Mouse (Mus musculus) left cerebral cortex, adult 2 months (tissue): ENCODE results near the gene Rpl9-ps1. TPM values are rescaled to one million over a fixed set of nuclear protein-coding genes. Genes with fewer than 3 reads are reported as not detected.

ENCODE experiments used
- DNase-seq, 2 experiments: peaks; one replicate each; pipeline ENCODE4 v3.0.0; 2021 to 2022; ENCODE audit warnings: low spot score in 2 of 2, mixed read lengths in 1 of 2; ENCODE audit errors: extremely low spot score in 1 of 2
- H3K27ac ChIP-seq: fragments of 200-600 bp; 2 replicates; pipeline ENCODE4 v1.8.1; 2022
- H3K4me3 ChIP-seq: fragments of 200-600 bp; 2 replicates; pipeline ENCODE4 v1.8.1; 2022
- CTCF ChIP-seq: fragments of 200-600 bp; IDR thresholded peaks from 2 replicates; pipeline ENCODE4 v1.8.1; 2022; ENCODE audit warnings: antibody characterized with exemption, mild to moderate bottlenecking, moderate library complexity
- intact Hi-C: fragments of 180-260 bp; cut with DNase I; formaldehyde crosslinking; loops from one replicate; pipeline ENCODE4 v1.15.1; 2025
- total RNA-seq, 2 experiments: library from RNA; stranded (reverse); gene quantifications; 2 replicates each; pipeline ENCODE4 v1.2.3; 2021

Gene Rpl9-ps1
- total RNA-seq, 2 experiments from 2014 or later: not detected

- H3K4me3 ChIP-seq: no peak overlapping the region
- DNase-seq: no peak
- no peak for TF ChIP-seq CTCF
- intact Hi-C loops: no loop called here
- H3K27ac ChIP-seq: no peak overlapping the region
Measured at GRCm38 (mm10) chr11:83616586-83616985, 28.8 kb downstream of the Rpl9-ps1 start.

- DNase-seq: no peak
- no peak overlapping the region for H3K4me3 ChIP-seq
- no peak overlapping the region for H3K27ac ChIP-seq
- TF ChIP-seq CTCF: no peak
- intact Hi-C loops: no loop called here
Measured at GRCm38 (mm10) chr11:83610900-83611299, 34.5 kb downstream of the Rpl9-ps1 start.

- TF ChIP-seq CTCF: no peak
- Histone ChIP-seq H3K27ac (no peak overlapping the region), H3K4me3 (no peak overlapping the region)
- intact Hi-C loops: no loop called here
- DNase-seq: no peak
Measured at GRCm38 (mm10) chr11:83606396-83606795, 39.0 kb downstream of the Rpl9-ps1 start.

GRCm38 (mm10) chr11:83605535-83605934 lies 39.9 kb downstream of the Rpl9-ps1 start:
- intact Hi-C loops: no loop called here
- no peak for TF ChIP-seq CTCF

GRCm38 (mm10) chr11:83604698-83605097 lies 40.7 kb downstream of the Rpl9-ps1 start:
- intact Hi-C loops: no loop called here
- no peak for DNase-seq
- Histone ChIP-seq H3K4me3 (no peak overlapping the region), H3K27ac (no peak overlapping the region)
- no peak for TF ChIP-seq CTCF

More at GRCm38 (mm10) chr11:83605535-83605934, 39.9 kb downstream of the Rpl9-ps1 start:
- Histone ChIP-seq H3K4me3 (no peak overlapping the region), H3K27ac (no peak overlapping the region)
- no peak for DNase-seq

- TF ChIP-seq CTCF: no peak
- no peak overlapping the region for H3K4me3 ChIP-seq
- H3K27ac ChIP-seq: no peak overlapping the region
- intact Hi-C loops: no loop called here
- DNase-seq: no peak
Measured at GRCm38 (mm10) chr11:83603399-83603798, 42.0 kb downstream of the Rpl9-ps1 start.

GRCm38 (mm10) chr11:83600576-83600975 lies 44.8 kb downstream of the Rpl9-ps1 start:
- no peak overlapping the region for H3K4me3 ChIP-seq
- TF ChIP-seq CTCF: no peak
- no peak overlapping the region for H3K27ac ChIP-seq
- DNase-seq: no peak
- intact Hi-C loops: no loop called here

GRCm38 (mm10) chr11:83598991-83599390 lies 46.4 kb downstream of the Rpl9-ps1 start:
- no peak for DNase-seq
- TF ChIP-seq CTCF: no peak
- Histone ChIP-seq H3K27ac (no peak overlapping the region), H3K4me3 (no peak overlapping the region)
- intact Hi-C loops: no loop called here

- Histone ChIP-seq H3K4me3 (no peak overlapping the region), H3K27ac (no peak overlapping the region)
- intact Hi-C loops: no loop called here
- no peak for TF ChIP-seq CTCF
- no peak for DNase-seq
Measured at GRCm38 (mm10) chr11:83598207-83598837, 47.1 kb downstream of the Rpl9-ps1 start.

- intact Hi-C loops: no loop called here
- TF ChIP-seq CTCF: no peak
- DNase-seq: no peak
- H3K4me3 ChIP-seq: no peak overlapping the region
- H3K27ac ChIP-seq: no peak overlapping the region
Measured at GRCm38 (mm10) chr11:83597796-83598195, 47.6 kb downstream of the Rpl9-ps1 start.

- TF ChIP-seq CTCF: no peak
- no peak for DNase-seq
- intact Hi-C loops: no loop called here
- Histone ChIP-seq H3K27ac (no peak overlapping the region), H3K4me3 (no peak overlapping the region)
Measured at GRCm38 (mm10) chr11:83595669-83596455, 49.6 kb downstream of the Rpl9-ps1 start.

Other genes with a start within 250 kb of the Rpl9-ps1 start
- 100 to 1,000 TPM; 237 to 267 TPM for gene Rasl10b, start 236.5 kb downstream of the Rpl9-ps1 start, total RNA-seq
- not detected for gene Gas2l2, start 216.2 kb downstream of the Rpl9-ps1 start, total RNA-seq
- not detected for gene 1700020L24Rik, start 207.9 kb downstream of the Rpl9-ps1 start, total RNA-seq
- gene Mmp28, start 182.6 kb downstream of the Rpl9-ps1 start, total RNA-seq: 1 to 10 TPM; 3.8 to 3.9 TPM
- 10 to 100 TPM; 71.9 to 74.1 TPM for gene Taf15, start 172.5 kb downstream of the Rpl9-ps1 start, total RNA-seq
- gene Heatr9, start 123.4 kb downstream of the Rpl9-ps1 start, total RNA-seq: not detected
- gene Ccl5, start 115.1 kb downstream of the Rpl9-ps1 start, total RNA-seq: not detected
- gene Ccl9, start 67.0 kb downstream of the Rpl9-ps1 start, total RNA-seq: 1 to 10 TPM; 2.6 to 5.2 TPM
- gene Ccl6, start 52.5 kb downstream of the Rpl9-ps1 start, total RNA-seq: 1 to 10 TPM; 1.4 to 1.9 TPM
- gene Ccl3, start 3.7 kb upstream of the Rpl9-ps1 start, total RNA-seq: not detected
- gene Ccl4, start 17.0 kb upstream of the Rpl9-ps1 start, total RNA-seq: not detected
- not detected for gene Wfdc17, start 58.4 kb upstream of the Rpl9-ps1 start, total RNA-seq
- 1 to 10 TPM; 2.3 TPM for gene Wfdc18, start 63.4 kb upstream of the Rpl9-ps1 start, total RNA-seq
- gene Wfdc21, start 101.3 kb upstream of the Rpl9-ps1 start, total RNA-seq: not detected
- gene Heatr6, start 108.1 kb upstream of the Rpl9-ps1 start, total RNA-seq: 10 to 100 TPM; 14.8 to 16.4 TPM
- under 1 TPM; 0.23 to 0.75 TPM for gene Hnf1b, start 204.4 kb upstream of the Rpl9-ps1 start, total RNA-seq